ENCODE assay signal across 22 mouse cellular contexts in the genomic region with DNA sequence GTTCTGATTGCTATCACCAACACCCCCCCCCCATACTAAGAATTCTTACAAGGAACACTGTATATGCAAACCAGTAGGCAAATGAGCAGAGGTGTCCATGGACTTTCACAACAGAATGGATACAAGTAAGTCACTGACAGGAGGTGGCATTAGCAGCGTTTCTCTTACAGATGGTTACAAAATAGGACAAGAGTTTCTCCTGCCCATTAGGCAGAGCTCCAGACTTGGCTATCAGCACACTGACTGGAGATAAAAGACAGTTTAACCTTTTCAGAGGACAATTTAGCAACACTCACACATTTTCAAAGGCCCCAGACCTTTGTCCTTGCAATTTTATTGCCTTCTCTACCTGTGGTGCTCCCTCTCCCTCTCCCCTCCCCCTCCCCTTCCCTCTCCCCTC. TPM values are rescaled to one million over a fixed set of nuclear protein-coding genes. Genes with fewer than 3 reads are reported as not detected.
DNase-seq lines count a peak whose midpoint lies in the region; ATAC-seq and TF ChIP-seq lines count a peak whose summit lies in the region.
"Had no signal": no experiment of that assay in that cellular context is flagged by ENCODE, and none has a peak within 500 bp of the region (broad histone marks: within the 10 kb centered on the region; RNA-seq: fewer than 3 reads in every experiment).

No protein-coding gene starts in this region.

- H3K4me1 ChIP-seq in lung, postnatal 0 days (ENCODE audit: insufficient read depth, low read depth, low read length), result no peaks in the 10 kb centered on the region
- H3K4me1 ChIP-seq: limb, embryonic 12.5 days had no signal

- H3K4me2 ChIP-seq in lung, postnatal 0 days (replicated peaks; ENCODE audit: low read depth, low read length), result no peak overlapping the region
- H3K4me2 ChIP-seq: limb, embryonic 12.5 days; neural tube, embryonic 15.5 days had no signal

- no peaks in the 10 kb centered on the region for H3K9me3 ChIP-seq in lung, postnatal 0 days (ENCODE audit: low read length)
- H3K9me3 ChIP-seq: limb, embryonic 12.5 days; neural tube, embryonic 15.5 days had no signal

- peak; percentile 13 to 44 for DNase-seq in cerebellum, postnatal 14 days
- peak; percentile 16 for DNase-seq in lung, postnatal 36 days
- DNase-seq in lung, postnatal 0 days (ENCODE audit: low spot score), result no peak
- peak; percentile 12 for DNase-seq in gonadal fat pad, adult 2 months (ENCODE audit: low read depth)
- DNase-seq in testis, postnatal 14 days (ENCODE audit: low spot score), result peak; percentile 72
- no peak for DNase-seq in spleen, postnatal 4 days (ENCODE audit: low spot score in 2 of 2)
- no peak for DNase-seq in thymus, postnatal 4 days
- DNase-seq: forebrain, postnatal 0 days; gastrocnemius, postnatal 10 days; kidney, adult 11 months; lung, adult 2 months; retina, postnatal 1 day had no signal

- H3K36me3 ChIP-seq in lung, postnatal 0 days (ENCODE audit: insufficient read depth, low read length), result no peaks in the 10 kb centered on the region
- H3K36me3 ChIP-seq: G1E; limb, embryonic 12.5 days; neural tube, embryonic 15.5 days had no signal

- no peak overlapping the region for H3K4me3 ChIP-seq in lung, postnatal 0 days (ENCODE audit: low read depth, low read length)
- H3K4me3 ChIP-seq: left cerebral cortex, adult 2 months; limb, embryonic 12.5 days; neural tube, embryonic 15.5 days had no signal

- H3K27me3 ChIP-seq in lung, postnatal 0 days (replicated peaks; ENCODE audit: insufficient read depth, low read length), result no peaks in the 10 kb centered on the region
- H3K27me3 ChIP-seq: limb, embryonic 12.5 days; neural tube, embryonic 15.5 days had no signal

- H3K9ac ChIP-seq in lung, postnatal 0 days (replicated peaks; ENCODE audit: low read depth), result no peak overlapping the region
- H3K9ac ChIP-seq: forebrain, postnatal 0 days; limb, embryonic 12.5 days; neural tube, embryonic 15.5 days had no signal

- TF ChIP-seq CTCF in lung, postnatal 0 days (IDR thresholded peaks at IDR 0.05), result no peak

- no peak for TF ChIP-seq EP300 in lung, postnatal 0 days (IDR thresholded peaks at IDR 0.05)

- ATAC-seq in cerebellum, adult (ENCODE audit: insufficient number of reproducible peaks, low FRiP score, low TSS enrichment), result no peak
- ATAC-seq in lung, postnatal 0 days, result no peak
- ATAC-seq: forebrain, postnatal 0 days had no signal

- H3K27ac ChIP-seq in lung, postnatal 0 days (ENCODE audit: low read length), result no peak overlapping the region
- H3K27ac ChIP-seq: left cerebral cortex, adult 2 months; limb, embryonic 12.5 days; neural tube, embryonic 15.5 days had no signal

- WGBS in lung, postnatal 0 days, result 16% methylated on average over 1 of the region's 1 CpGs

RNA-seq across cellular contexts. Expression of gene Lect2, which starts 2.3 kb away (rescaled TPM):
- not detected in 2 replicates for polyA plus RNA-seq in lung, postnatal 0 days (2015; fragmentation: Nextera tagmentation; extraction: Ambion mirVana)
- polyA plus RNA-seq in gonadal fat pad, adult 2 months (2012; rRNA removed), result 0.27 TPM in 1 of 2 replicates, not detected in the other
- polyA plus RNA-seq: C2C12; cortical plate, adult 2 months; forebrain, postnatal 0 days; G1E; heart, postnatal 0 days; limb, embryonic 12.5 days; lung, adult 2 months; neural tube, embryonic 15.5 days; spleen, adult 2 months; testis, adult 2 months had no signal

RNA-seq across cellular contexts. Expression of gene Fbxl21, which starts 28.3 kb away (rescaled TPM):
- polyA plus RNA-seq in lung, postnatal 0 days (2015; fragmentation: Nextera tagmentation; extraction: Ambion mirVana), result 0.58 and 0.67 TPM in 2 replicates
- 1.3 and 2.1 TPM in 2 replicates for polyA plus RNA-seq in gonadal fat pad, adult 2 months (2012; rRNA removed)
- polyA plus RNA-seq: G1E had no signal

RNA-seq across cellular contexts. Expression of gene Tgfbi, which starts 58.7 kb away (rescaled TPM):
- polyA plus RNA-seq in lung, postnatal 0 days (2015; fragmentation: Nextera tagmentation; extraction: Ambion mirVana), result 408 and 422 TPM in 2 replicates
- polyA plus RNA-seq in gonadal fat pad, adult 2 months (2012; rRNA removed), result 42.4 and 49.4 TPM in 2 replicates

Comparison
In these comparisons a context has a peak if more than half of its experiments do, and no peak if none do; other contexts are left out.
1. DNase-seq: peak in cerebellum, postnatal 14 days (2 of 2), lung, postnatal 36 days (single experiment), gonadal fat pad, adult 2 months (single experiment) and testis, postnatal 14 days (single experiment); none in lung, postnatal 0 days (single experiment), spleen, postnatal 4 days (0 of 2) and thymus, postnatal 4 days (single experiment).